Mouse (Mus musculus): Measurements from ENCODE around the gene Ccsap. TPM values are rescaled to one million over a fixed set of nuclear protein-coding genes. Genes with fewer than 3 reads are reported as not detected.

Gene Ccsap
- 1 to 10 TPM; 3.1 to 3.2 TPM for total RNA-seq (2021)

- intact Hi-C loops (cut with DNase I), result no loop called here
- peak; percentile 53 to 57 for DNase-seq
Observed at GRCm38 (mm10) chr8:123859648-123860259, at the start of gene Ccsap. Gene Ccsap, minus strand, starts transcription at chr8:123860209.

- intact Hi-C loops (cut with DNase I), result loop anchor here (5.0 kb wide), 1 partner anchor 115 kb away; no protein-coding TSS in a partner anchor
- DNase-seq, result no peak
Observed at GRCm38 (mm10) chr8:123907604-123908003, 47.6 kb upstream of the Ccsap start.

- DNase-seq, result no peak
- intact Hi-C loops (cut with DNase I), result no loop called here
Observed at GRCm38 (mm10) chr8:123902653-123903052, 42.6 kb upstream of the Ccsap start.

GRCm38 (mm10) chr8:123899366-123899765 is 39.4 kb upstream of the Ccsap start:
- peak in 1 of 2 experiments; percentile 23 for DNase-seq
- intact Hi-C loops (cut with DNase I), result no loop called here

GRCm38 (mm10) chr8:123898576-123898975 is 38.6 kb upstream of the Ccsap start:
- intact Hi-C loops (cut with DNase I), result no loop called here
- no peak for DNase-seq

GRCm38 (mm10) chr8:123896774-123897173 is 36.8 kb upstream of the Ccsap start:
- DNase-seq, result no peak
- intact Hi-C loops (cut with DNase I), result no loop called here

- DNase-seq, result no peak
- intact Hi-C loops (cut with DNase I), result no loop called here
Observed at GRCm38 (mm10) chr8:123896366-123896761, 36.4 kb upstream of the Ccsap start.

- no peak for DNase-seq
- intact Hi-C loops (cut with DNase I), result no loop called here
Observed at GRCm38 (mm10) chr8:123895680-123896365, 35.8 kb upstream of the Ccsap start.

GRCm38 (mm10) chr8:123895230-123895629 is 35.2 kb upstream of the Ccsap start:
- intact Hi-C loops (cut with DNase I), result no loop called here
- no peak for DNase-seq

- DNase-seq, result peak; percentile 20 to 46
- intact Hi-C loops (cut with DNase I), result no loop called here
Observed at GRCm38 (mm10) chr8:123894502-123895097, 34.6 kb upstream of the Ccsap start, which contains the start of gene Acta1. Gene Acta1, minus strand, starts transcription at chr8:123894751.

GRCm38 (mm10) chr8:123893413-123893812 is 33.4 kb upstream of the Ccsap start:
- no peak for DNase-seq
- intact Hi-C loops (cut with DNase I), result no loop called here

- DNase-seq, result no peak
- intact Hi-C loops (cut with DNase I), result no loop called here
Observed at GRCm38 (mm10) chr8:123892586-123893155, 32.7 kb upstream of the Ccsap start.

- no peak for DNase-seq
- intact Hi-C loops (cut with DNase I), result no loop called here
Observed at GRCm38 (mm10) chr8:123891883-123892585, 32.0 kb upstream of the Ccsap start.

- intact Hi-C loops (cut with DNase I), result no loop called here
- DNase-seq, result peak; percentile 70 to 77
Observed at GRCm38 (mm10) chr8:123891271-123891670, 31.3 kb upstream of the Ccsap start.

GRCm38 (mm10) chr8:123889797-123890196 is 29.8 kb upstream of the Ccsap start:
- DNase-seq, result no peak
- intact Hi-C loops (cut with DNase I), result no loop called here

GRCm38 (mm10) chr8:123887956-123888355 is 27.9 kb upstream of the Ccsap start:
- DNase-seq, result no peak
- intact Hi-C loops (cut with DNase I), result no loop called here

- intact Hi-C loops (cut with DNase I), result no loop called here
- DNase-seq, result no peak
Observed at GRCm38 (mm10) chr8:123887163-123887562, 27.2 kb upstream of the Ccsap start.

GRCm38 (mm10) chr8:123884721-123885565 is 24.9 kb upstream of the Ccsap start:
- DNase-seq, result peak in 1 of 2 experiments; percentile 23
- intact Hi-C loops (cut with DNase I), result no loop called here

GRCm38 (mm10) chr8:123883094-123883493 is 23.1 kb upstream of the Ccsap start:
- DNase-seq, result no peak
- intact Hi-C loops (cut with DNase I), result no loop called here

GRCm38 (mm10) chr8:123882412-123882811 is 22.4 kb upstream of the Ccsap start:
- no peak for DNase-seq
- intact Hi-C loops (cut with DNase I), result no loop called here
